Mouse (Mus musculus): ENCODE results near the gene Cbl.

Cbl gene

DNA sequence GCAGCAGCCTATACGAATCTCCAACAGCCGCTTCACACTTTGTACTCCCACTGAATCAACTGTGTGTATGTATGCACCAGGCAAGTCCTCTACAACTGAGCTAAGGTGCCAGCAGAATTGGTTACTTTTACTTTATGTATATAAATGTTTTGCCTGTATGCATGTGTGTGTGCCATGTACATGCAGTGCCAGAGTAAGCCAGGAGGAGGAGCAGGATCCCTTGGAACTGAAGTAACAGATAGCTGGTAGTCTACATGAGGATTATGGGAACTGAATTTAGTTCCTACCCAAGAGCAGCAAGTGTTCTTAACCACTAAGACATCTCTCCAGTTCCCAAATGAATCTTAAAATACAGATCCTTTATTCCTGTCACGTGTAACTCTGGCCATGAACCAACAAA, 51.6 kb downstream of the Cbl start:
- DNase-seq (ENCODE audit: low read depth, low spot score), result no peak

DNA sequence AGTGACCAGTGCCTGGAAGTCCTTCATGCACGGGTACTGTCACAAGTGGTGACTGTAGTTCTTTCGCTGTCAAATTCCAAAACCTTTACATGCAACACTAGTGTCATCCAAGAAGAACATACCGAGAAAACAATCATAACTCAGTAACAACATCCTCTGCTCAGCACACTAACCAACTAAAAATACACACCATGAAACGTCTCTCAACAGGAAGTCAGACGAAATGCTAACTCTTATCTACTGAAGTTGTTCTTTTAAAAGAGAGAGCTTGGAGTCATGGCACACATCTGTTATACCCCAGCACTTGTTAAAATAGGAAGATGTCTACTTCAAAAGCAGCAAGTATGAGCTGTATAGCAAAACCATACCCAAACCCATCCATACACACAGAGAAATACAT, 52.3 kb downstream of the Cbl start:
- no peak for DNase-seq (ENCODE audit: low read depth, low spot score)

DNA sequence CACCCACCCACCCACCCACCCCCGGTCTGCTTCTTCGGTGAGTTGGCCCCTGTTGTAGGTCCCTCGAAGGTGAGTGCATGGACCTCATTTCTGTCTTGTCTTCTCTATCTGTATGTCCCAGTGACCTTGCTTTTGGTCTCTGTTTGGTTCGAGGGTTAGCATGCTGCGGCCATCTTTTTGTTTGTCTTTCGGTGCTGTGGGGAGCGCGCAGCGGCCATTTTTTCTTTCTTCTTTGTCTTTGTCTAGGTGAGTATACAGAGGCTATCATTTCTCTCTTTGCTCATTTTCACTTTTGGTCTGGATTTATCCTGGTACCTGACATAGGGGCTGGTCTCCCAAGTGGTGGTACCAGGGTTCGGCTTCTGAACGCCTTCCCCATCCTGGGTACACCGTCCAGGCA, 55.0 kb downstream of the Cbl start:
- DNase-seq (ENCODE audit: low read depth, low spot score), result no peak

DNA sequence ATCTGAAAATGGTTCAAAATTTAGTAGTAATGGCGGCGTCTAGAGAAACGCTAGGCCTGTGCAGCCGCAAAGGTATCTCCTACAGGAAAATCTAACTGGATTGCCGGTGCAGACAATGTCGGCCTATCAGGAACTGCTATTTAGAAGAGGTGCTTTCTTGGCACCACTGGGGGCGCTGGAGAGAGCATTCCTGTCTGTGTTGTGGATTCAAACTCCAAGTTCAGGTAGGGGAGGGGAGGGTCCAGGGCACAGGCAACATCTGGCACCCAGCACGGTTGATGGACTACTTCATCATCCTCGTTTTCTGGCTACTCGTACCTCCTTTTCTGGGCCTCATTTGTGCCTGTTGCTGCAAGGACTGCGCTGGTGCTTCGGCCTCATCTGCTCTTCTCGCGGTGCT, 55.5 kb downstream of the Cbl start:
- peak; percentile 26 for DNase-seq (ENCODE audit: low read depth, low spot score)

DNA sequence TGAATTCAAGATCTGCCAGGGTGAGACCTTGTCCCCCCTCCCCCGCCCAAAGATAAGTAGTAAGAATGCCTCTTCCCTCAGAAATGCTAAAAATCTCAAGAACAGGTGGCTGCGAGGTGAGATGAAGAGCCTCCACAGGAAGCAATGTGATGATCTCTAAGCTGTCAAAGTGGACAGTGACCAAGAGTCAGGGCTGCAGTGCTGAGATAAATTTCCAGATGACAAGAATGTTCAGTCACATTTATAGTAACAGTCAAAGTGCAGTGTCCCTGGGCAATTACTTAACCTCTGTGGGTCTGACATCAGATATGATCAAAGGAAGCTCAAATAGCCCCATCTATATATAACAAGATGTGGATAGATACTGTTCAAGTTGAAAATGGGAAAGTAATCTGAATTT, 56.4 kb downstream of the Cbl start:
- no peak for DNase-seq (ENCODE audit: low read depth, low spot score)

DNA sequence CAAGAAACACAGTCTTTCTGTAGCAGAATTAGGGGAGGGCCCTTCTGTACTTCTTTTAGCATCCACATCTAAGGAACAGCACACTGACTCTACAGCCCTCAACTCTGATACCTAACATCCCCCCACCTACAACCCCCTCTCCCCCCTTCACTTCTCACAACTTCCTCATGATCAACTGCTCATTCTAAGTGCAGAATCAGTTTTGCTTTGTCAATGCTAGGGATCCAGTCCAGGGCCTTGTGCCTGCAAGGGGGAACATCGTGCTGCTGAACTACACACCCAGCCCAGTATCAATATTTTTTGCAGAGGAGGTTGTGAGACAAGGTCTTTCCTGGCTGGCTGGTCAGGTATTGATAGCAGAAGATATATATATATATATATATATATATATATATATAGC, 57.9 kb downstream of the Cbl start:
- DNase-seq (ENCODE audit: low read depth, low spot score), result no peak

DNA sequence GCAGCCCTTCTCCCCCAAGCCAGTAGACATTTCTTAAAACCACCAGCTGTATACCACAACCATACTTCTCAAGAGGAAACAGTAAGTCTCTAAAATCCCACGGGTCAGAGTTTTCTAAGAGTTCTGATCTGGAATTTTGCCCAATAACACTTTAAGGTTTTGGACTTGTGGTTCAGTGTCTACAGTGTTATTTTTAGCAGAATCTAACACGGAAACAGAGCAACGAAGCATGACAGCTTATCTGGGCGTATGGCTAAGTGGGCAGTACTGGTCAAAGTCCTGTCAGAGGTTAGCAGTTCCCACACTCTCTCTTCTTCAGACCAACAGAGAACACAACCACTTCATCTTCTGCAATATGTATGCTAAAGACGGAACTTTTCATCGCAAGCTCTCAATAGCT, 58.3 kb downstream of the Cbl start:
- no peak for DNase-seq (ENCODE audit: low read depth, low spot score)

DNA sequence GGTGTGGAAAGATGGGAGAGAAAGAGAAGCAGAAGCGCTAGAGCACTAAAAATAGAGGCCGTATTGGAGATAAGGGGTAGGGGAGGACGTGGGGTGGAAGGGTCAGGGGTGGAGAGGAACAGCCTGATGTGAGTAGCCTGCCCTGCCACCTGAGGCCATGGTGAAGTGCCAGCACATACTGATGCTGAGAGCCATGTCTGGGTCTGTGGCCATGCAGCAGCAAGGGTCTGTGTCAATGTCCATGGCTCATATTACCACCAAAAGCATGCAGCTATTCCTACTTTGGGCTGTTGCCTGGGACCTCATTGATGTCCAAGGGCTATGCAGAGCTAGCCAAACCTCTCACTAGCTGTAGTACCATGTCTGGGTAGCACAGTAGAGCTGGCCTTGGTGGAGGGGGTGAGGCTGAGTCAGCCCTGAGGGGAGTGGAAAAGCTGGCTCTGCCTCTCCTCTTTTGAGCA, 63.1 kb downstream of the Cbl start:
- DNase-seq (ENCODE audit: low read depth, low spot score), result no peak

DNA sequence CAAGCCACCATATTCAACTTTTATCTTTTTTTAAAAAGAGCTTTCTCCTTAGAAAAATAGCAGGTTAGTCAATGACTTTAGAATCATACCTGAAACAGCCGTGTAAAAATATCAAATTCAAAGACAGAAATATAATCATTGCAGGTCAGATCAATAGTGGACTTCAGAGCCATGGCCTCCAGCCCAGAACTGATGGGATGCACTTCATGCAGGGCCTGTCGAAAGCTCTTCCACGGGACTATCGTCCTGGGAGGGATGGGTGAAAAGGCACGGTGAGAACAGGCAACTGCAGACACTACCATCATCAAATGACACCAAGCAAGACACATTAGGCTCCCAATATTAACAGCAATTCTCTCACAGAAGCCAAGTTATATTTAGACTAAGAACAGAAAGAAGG, 64.9 kb downstream of the Cbl start:
- DNase-seq (ENCODE audit: low read depth, low spot score), result no peak

DNA sequence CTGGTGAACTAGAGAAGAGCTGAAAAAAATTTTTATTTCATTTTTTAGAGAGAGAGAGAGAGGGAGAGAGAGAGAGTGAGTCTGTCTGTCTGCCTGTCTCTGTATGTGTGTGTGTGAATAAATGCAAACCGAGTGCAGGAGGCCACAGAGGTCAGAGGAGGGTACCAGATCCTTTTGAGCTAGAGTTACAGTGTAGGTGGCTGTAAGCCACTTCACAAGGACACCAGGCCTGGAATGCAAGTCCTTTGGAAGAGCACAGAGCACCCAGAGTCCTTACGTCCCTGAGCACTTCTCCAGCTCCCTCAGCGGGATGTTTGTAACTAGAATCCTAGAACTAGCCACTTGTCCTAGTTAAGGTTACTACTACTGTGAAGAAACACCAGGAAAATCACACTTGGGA, 74.0 kb downstream of the Cbl start:
- no peak for DNase-seq (ENCODE audit: low read depth, low spot score)

DNA sequence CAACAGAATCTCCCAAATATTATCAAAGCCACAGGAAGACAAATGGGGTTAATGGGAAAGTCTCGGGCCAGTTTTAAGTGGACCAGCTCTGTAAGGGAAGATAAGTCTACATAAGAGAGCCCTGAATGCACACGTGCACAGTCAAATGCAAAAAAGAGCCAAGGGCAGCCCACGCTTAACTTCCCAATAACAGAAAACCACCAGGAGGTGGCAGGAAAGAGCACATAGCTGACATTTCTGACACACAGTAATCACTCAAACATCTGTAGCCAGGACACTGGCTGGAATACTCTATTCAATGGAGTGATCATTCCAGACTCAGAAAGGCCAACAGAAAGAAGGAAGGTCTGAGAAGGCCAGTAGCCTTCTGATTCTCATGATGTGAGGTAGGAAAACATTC, 86.6 kb downstream of the Cbl start:
- no peak for DNase-seq (ENCODE audit: low read depth, low spot score)

DNA sequence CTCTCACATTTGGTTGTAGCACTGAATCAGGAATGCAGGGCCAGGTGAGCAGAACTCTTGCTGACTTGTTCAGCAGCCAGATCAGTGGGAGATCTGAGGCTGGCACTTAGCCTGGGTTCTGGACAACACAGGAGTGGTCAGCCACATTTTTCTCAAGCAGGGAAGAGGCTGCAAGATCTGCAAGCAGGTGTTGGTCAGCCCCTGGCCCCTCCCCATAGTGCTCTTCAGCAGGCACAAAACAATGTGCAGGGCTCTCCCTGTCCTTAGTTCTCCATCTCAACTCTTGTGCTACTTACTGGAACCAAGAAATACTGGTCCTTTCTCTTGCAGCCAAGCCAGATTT, 89.2 kb downstream of the Cbl start:
- DNase-seq (ENCODE audit: low read depth, low spot score), result no peak

DNA sequence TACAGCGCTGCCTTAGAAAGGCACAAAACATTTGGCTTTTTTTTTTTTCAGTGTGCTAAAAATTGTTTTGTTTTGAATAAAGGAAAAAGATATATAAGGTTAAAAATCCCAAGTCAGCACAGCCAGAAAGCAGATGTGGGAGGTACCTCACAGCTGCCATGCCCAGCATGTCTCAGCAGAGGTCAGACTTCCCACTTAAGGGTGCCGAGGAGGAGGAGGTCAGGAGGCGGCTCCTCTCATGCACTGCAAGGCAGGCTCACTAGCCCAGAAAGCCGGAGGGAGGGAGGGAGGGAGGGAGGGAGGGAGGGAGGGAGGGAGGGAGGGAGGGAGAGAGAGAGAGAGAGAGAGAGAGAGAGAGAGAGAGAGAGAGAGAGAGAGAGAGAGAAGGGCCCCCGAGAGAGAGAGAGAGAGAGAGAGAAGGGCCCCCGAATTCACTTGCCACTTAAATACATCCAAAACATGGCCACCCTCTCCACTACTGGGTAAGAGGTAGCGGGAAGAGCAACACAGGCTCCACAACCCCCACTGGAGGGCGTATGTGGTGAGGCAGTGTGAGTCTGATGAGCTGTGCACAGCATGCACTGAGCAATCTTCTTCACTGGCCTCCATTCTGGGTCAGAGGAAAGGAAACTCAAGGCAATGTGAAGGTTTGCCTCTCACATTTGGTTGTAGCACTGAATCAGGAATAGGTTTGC, 89.7 kb downstream of the Cbl start:
- no peak for DNase-seq (ENCODE audit: low read depth, low spot score)

DNA sequence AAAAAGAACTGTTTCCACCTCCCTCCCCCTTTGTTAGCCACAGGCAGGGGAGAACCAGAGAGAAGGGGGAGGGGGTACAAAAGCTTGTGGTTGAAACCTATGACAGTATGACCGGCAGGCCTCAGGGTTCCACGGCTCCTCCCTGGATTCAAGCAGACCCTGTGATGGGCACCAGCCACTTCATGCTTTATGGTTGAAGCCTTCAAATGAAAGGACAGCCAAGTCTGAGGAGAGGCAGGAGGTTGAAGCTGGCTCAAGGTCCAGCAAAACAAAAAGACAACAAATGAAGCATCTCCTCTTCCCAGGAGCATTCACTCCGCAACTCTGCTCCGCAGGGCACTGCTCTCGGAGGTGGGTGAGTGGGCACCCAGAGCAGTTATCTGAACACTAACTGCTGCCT, 90.4 kb downstream of the Cbl start:
- no peak for DNase-seq (ENCODE audit: low read depth, low spot score)

DNA sequence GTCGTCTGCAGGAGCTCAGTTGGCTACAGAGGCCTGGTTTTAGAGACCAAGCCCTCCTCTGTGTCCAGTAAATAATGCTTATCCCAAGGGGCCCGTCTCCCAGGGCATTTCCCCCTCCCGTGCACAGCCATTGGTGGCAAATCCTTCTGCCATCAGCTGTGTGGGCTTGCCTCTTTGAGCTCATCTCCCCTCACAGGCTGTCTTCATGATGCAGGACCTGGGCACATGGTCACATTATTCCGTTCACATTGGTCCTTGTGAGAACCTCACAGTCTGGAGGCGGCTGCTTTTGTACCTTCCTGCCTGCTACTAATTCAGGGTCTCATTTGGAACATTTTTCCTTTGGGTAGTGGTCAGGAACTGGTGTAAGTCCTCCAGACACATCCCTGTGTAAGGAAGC, 91.9 kb downstream of the Cbl start:
- DNase-seq (ENCODE audit: low read depth, low spot score), result no peak

DNA sequence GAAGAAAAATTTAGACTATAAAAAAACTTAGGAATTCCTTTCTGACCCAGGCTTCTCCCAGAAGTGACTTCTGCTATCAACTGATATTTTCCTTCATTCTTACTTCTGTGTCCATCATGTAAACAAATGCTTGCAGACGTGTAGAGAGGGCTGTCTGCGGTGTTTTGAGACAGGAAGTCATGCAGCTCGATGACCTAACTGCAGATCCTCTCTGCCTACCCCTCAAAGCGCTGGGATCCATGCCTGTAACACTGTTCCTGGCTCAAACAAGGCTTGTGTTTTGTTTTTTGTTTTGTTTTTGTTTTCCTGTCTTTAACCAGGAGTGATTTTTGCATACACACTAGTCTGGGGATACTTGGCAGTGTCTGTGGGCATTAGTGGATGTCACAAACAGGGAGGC, 96.0 kb downstream of the Cbl start:
- no peak for DNase-seq (ENCODE audit: low read depth, low spot score)

DNA sequence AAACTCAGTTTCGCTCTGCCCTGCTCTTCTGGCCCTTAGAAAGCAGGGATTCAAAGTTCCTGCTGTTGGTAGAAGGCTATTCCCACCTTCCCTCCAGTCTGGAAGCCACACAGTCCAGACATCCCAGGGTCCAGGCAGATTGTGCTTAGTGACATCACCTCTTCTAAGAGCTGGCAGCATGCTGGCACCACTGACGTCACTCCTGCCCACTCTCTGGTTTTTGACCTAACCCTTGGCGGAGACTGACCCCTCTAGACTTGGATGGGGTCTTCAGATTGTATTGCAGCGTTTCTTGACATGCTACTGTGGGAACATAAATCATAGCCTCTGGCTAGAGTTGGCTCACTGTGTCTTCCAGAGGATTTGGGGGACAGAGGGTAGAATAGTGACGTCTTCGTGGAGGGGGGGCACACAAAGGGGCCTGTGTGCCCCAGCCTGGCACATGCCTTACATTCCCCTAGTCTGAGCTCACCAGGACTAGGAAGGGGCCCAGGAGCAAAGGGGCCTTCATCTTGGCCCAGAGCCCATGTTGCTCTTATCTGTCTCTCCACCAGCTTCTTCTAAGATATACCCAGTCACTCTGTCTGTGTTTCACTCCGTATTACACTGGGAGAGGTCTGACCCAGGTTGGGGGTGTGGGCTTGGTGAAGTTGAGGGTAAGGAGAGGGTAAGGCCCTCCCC, 98.0 kb downstream of the Cbl start:
- no peak for DNase-seq (ENCODE audit: low read depth, low spot score)

DNA sequence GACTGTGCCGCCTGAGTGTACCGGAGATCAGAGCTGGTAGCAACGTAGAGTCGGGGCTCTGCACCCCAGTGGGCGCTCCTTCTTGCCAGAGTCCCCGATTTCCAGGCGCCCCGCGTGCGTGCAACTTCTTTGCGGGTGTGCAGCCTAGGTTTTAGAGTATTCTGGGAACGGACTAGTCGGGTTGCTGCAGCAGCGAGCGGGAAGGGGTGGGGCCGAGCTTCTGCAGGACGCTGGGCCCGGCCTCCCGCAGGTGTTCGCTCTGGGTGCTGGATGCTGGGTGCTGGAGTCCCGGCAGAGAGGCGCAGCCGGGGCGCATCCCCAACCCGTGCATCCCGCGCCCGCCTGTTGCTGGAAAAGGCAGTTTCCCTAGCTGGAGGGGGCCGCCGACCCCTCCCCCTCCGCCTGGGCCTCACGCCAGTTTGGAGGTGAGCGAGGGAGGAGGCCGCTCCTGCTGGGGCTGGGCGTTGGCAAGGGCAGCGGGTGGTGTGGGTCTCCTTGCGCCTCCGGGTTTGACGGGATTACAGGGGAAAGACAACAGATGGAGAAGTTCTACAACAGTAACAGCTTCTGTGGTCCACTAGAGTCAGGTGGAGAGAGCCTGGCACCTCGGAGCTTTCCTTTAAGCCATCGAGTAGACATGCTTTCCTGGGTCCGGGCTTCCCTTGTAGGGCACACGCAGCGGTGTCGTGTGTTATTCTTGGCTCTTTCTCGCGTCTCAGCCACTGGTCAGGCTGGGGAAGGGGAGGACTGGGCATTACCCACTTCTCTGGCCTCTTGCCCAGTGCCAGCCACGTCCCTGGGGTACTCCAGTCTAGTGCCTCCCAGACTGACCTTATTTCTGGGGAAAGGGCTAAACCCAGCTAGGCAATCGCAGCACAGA, 98.8 kb downstream of the Cbl start:
- no peak for DNase-seq (ENCODE audit: low read depth, low spot score)

DNA sequence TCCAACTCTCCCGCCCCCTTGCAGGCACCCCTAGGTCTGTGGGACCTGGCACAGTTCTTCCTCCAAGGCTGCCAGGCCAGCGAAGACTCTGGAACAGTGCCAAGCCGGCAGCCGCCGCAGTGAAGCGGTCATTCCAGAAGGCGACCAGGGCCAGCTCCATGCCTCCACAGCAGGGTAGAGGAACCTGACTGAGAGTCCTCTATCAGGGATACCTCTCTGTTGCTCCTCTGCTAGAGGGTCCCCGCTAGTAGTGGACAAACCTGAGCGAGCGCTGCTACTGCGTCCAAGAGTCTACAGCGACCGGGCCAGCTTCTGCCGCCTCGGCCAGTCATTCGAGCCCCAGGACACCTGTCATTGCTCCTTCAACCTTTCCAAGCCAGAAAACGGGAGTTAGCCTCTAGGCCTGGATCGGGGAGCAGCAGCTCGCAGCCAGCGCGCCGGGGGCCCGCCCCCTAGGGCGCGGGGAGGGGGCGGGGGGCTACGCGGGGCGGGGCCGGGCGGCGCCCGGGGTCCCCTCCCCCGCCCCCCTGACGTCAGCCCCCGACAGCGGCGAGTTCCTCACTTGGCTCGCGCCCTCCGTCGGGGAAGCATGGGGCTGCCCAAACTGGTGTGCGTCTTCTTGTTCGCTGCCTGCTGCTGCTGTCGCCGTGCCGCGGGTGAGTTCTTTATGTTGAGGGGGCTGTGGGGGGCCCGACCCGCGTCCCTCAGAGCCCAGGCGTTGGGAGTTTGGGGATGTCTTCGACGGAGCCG, 99.6 kb downstream of the Cbl start, which contains the start of gene Mcam:
TSS of gene Mcam (plus strand) at position 369 of the 750 bp plus-strand sequence.
- DNase-seq (ENCODE audit: low read depth, low spot score), result no peak

DNA sequence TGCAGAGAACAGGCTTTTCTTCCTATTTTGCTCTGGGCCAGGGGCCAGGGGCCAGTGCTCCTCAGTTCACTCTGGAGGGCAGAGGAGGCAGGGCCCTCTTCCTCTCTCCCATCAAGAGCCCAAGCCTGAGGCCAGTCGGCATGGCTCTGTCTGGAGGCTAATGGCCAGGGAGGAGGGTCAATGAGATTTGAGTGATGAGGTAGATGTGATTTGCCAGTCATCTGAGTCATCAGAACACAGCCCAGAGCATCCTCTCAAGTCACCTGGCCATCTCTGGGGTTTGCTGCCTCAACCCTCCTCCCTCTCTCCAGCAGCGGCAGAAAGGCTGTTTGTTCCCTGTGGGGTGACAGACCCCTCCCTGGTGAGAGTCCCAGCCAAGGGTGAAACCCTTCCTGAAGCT, 100.6 kb downstream of the Cbl start:
- DNase-seq (ENCODE audit: low read depth, low spot score), result no peak

DNA sequence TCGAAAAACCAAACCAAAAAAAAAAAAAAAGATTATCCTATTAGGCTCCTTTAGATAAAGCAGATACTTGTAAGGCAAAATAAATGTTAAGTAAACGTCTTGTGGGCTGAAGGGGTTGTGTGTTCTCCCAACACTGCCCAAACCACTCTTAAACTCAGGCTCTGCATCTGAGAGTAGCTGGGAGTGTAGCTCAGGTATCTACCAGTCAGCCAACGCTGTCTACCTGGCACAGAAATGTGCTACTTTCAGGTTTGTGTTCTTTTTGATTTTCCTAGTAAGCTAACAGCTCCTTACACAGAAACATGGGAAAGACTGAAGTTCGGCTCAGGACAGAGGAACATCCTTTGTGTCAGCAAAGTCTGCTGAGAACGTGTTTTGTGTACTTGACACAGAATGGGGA, 101.6 kb downstream of the Cbl start:
- DNase-seq (ENCODE audit: low read depth, low spot score), result no peak

DNA sequence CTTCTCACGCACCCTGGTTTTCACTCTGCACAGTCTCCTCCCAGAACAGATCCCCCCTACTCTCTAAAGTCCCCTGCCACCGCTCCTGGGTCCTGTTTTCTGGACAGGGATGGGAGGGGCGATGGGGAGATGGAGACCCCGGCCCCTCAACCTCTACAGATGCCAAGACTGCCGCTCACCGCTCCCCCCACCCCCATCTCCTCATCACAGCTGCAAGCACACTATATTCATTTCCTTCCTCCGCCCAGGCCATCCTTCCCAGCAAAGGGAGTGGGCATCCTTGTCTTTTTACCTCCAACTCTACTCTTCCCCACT, 102.6 kb downstream of the Cbl start:
- DNase-seq (ENCODE audit: low read depth, low spot score), result no peak

All from forelimb bud, embryonic 11.5 days (tissue).